Mouse (Mus musculus) thymus, adult 2 months (tissue): ENCODE measurements at regions not wholly inside any gene's neighbourhood (a gene's known extent, or its start where the extent isn't known, plus 50 kb on each side); places are given as distances from the start of the nearest gene placed in this dataset.
A peak's percentile ranks its signal among the peaks of the same experiment; 100 is the strongest.
"Not testable (repeated sequence)": the region's sequence is repeated elsewhere in the genome, so short reads cannot be mapped to it uniquely, and the experiment has no call there.

Experiments
- DNase-seq: peaks from one replicate; pipeline ENCODE4 v3.0.0; 2021
- H3K27ac ChIP-seq: fragments of 200-500 bp; 2 replicates; pipeline ENCODE4 v1.5.1; 2012; ENCODE audit warnings: low read length, control low read depth; ENCODE audit not compliant: control insufficient read depth, insufficient read depth
- H3K27me3 ChIP-seq: fragments of 200-500 bp; 2 replicates; pipeline ENCODE4 v1.6.1; 2012; ENCODE audit warnings: mild to moderate bottlenecking, low read length, moderate library complexity, mixed read lengths; ENCODE audit not compliant: control insufficient read depth, insufficient read depth
- H3K36me3 ChIP-seq: fragments of 200-500 bp; 2 replicates; pipeline ENCODE4 v1.6.1; 2012; ENCODE audit warnings: mild to moderate bottlenecking, low read length, moderate library complexity; ENCODE audit not compliant: control insufficient read depth, insufficient read depth
- H3K4me1 ChIP-seq: fragments of 200-500 bp; replicated peaks from 2 replicates; pipeline ENCODE4 v1.6.1; 2012; ENCODE audit warnings: low read length; ENCODE audit not compliant: control insufficient read depth, insufficient read depth
- H3K4me3 ChIP-seq: fragments of 200-500 bp; 2 replicates; pipeline ENCODE4 v1.5.1; 2012; ENCODE audit warnings: mild to moderate bottlenecking, low read length, control low read depth, moderate library complexity; ENCODE audit not compliant: control insufficient read depth, insufficient read depth
- CTCF ChIP-seq: fragments of 200-500 bp; IDR thresholded peaks from 2 replicates; pipeline ENCODE4 v1.5.1; 2012; ENCODE audit warnings: mild to moderate bottlenecking, control low read depth, low read length, moderate library complexity, borderline replicate concordance; ENCODE audit not compliant: control insufficient read depth, poor library complexity, insufficient read depth; ENCODE audit errors: extremely low read depth
- POLR2A ChIP-seq: fragments of 200-500 bp; IDR thresholded peaks from 2 replicates; pipeline ENCODE4 v1.6.1; 2012; ENCODE audit warnings: mild to moderate bottlenecking, low read length, control low read depth, moderate library complexity; ENCODE audit not compliant: control insufficient read depth, poor library complexity, insufficient read depth; ENCODE audit errors: extremely low read depth
- WGBS: fragments of 180-500 bp; shearing (Covaris S2); methylation state at CpG from one replicate; pipeline ENCODE4 v1.1.7; 2018; 5-methylcytosine and 5-hydroxymethylcytosine counted together

- Histone ChIP-seq H3K27ac (no peak overlapping the region), H3K4me1 (no peaks in the 10 kb centered on the region), H3K4me3 (peak overlapping the region; percentile 51; the same call in 1 of the 2 replicates), H3K36me3 (no peaks in the 10 kb centered on the region), H3K27me3 (no peaks in the 10 kb centered on the region)
- TF ChIP-seq POLR2A (no peak), CTCF (no peak)
- 71% methylated on average over 14 of the region's 14 CpGs for WGBS
- DNase-seq, result no peak
These were observed 2591.1 kb downstream of the Gm37988 start for GRCm38 (mm10) chr1:7398678-7399218.

DNA sequence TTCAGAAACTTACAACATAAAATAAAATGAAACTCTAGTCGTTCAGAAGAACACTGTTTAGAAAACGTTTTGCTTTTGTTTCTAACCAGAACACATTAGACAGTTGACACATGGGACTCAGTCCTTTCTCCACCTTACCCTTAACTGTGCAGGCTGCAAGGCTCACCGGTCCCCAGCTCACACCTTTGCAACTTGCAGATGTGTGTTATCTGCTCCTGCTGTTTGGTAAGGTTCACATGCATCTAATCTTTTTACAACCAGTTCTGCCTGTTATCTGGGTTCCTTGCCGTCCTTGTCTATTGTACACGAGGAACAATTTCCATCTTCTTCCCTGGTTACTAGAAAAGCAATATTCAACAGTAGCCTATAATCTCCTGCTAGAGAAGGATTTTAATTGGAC lies 2598.0 kb downstream of the Gm37988 start:
- not testable (repeated sequence) for H3K4me3 ChIP-seq, H3K4me1 ChIP-seq, H3K27ac ChIP-seq, H3K27me3 ChIP-seq, DNase-seq, H3K36me3 ChIP-seq
- WGBS, result 84% methylated on average over 5 of the region's 5 CpGs

DNA sequence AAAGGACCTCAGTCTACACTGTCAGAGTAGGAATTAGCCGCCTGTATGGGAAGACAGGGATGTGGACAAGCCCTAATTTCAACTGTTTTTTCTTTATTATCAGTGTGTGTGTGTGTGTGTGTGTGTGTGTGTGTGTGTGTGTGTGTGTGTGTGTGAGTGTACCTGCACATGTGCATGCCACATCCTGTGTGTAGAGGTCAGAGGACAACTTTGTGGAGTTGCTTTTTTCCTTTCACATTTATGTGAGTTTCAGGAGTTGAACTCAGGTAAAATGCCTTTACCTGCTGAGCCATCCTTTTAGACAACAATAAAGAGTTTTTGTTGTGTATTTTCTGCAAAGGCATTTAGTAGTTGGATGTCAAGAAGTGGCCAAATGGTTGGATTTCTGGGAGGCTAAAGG lies 2606.8 kb downstream of the Gm37988 start:
- DNase-seq, result no peak
- H3K4me1 ChIP-seq, result no peaks in the 10 kb centered on the region
- WGBS, result 100% methylated on average over 1 of the region's 1 CpGs
- H3K27me3 ChIP-seq, result no peaks in the 10 kb centered on the region
- no peaks in the 10 kb centered on the region for H3K36me3 ChIP-seq
- TF ChIP-seq POLR2A (no peak), CTCF (no peak)
- H3K4me3 ChIP-seq, result no peak overlapping the region
- H3K27ac ChIP-seq, result no peak overlapping the region

- no peak overlapping the region for H3K27ac ChIP-seq
- 97% methylated on average over 3 of the region's 3 CpGs for WGBS
- no peak for TF ChIP-seq CTCF
- H3K4me3 ChIP-seq, result no peak overlapping the region
- H3K27me3 ChIP-seq, result no peaks in the 10 kb centered on the region
- no peaks in the 10 kb centered on the region for H3K36me3 ChIP-seq
- DNase-seq, result no peak
- H3K4me1 ChIP-seq, result no peaks in the 10 kb centered on the region
These were observed 2644.0 kb downstream of the Gm37988 start for GRCm38 (mm10) chr1:7451660-7452155.

GRCm38 (mm10) chr1:7454931-7455330 lies 2647.2 kb downstream of the Gm37988 start:
- Histone ChIP-seq H3K36me3 (no peaks in the 10 kb centered on the region), H3K27me3 (no peaks in the 10 kb centered on the region), H3K4me1 (no peaks in the 10 kb centered on the region), H3K4me3 (no peak overlapping the region), H3K27ac (no peak overlapping the region)
- WGBS, result 21% methylated on average over 2 of the region's 2 CpGs
- DNase-seq, result no peak
- TF ChIP-seq POLR2A (no peak), CTCF (no peak)

DNA sequence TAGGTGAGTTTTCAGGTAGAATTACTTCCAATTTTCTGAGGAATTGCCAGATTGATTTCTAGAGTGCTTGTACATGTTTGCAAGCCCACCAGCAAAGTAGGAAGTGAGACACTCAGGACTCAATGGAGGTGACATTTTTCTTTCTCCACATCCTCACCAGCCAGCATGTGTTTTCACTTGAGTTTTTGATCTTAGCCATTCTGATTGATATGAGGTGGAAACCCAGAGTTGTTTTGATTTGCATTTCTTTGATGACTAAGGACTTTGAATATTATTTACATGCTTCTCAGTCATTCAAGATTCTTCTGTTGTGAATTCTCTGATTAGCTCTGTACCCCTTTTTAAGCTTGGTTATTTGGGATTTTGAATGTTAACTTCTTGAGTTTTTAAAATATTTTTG lies 2650.2 kb downstream of the Gm37988 start:
- no peak for DNase-seq
- Histone ChIP-seq H3K27me3 (no peaks in the 10 kb centered on the region), H3K4me1 (no peaks in the 10 kb centered on the region), H3K27ac (no peak overlapping the region), H3K36me3 (no peaks in the 10 kb centered on the region), H3K4me3 (no peak overlapping the region)
- TF ChIP-seq CTCF (no peak), POLR2A (no peak)

DNA sequence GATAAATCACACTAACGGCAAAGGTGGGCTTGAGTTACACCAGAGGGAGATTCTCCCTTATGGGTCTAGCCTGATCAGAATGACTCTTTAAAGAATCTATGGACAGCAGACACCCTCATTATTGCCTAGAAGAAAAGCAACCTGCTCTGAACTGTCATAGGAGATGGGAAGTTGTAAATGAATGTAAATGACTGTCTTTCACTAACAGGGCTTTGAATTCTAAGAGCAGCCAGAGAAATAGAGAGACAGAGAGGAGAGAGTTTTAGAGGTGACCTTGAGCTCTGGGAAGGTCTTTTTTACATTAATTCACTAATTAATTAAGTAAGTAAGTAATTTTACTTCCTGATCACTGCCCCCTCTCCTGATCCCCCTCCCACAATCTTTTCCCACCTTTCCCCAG lies 2686.4 kb downstream of the Gm37988 start:
- Histone ChIP-seq H3K27ac (no peak overlapping the region), H3K36me3 (no peaks in the 10 kb centered on the region), H3K27me3 (no peaks in the 10 kb centered on the region), H3K4me1 (no peaks in the 10 kb centered on the region), H3K4me3 (no peak overlapping the region)
- TF ChIP-seq CTCF (no peak), POLR2A (no peak)
- WGBS, result 96% methylated on average over 1 of the region's 1 CpGs
- DNase-seq, result no peak

- no peaks in the 10 kb centered on the region for H3K27me3 ChIP-seq
- H3K27ac ChIP-seq, result no peak overlapping the region
- no peaks in the 10 kb centered on the region for H3K4me1 ChIP-seq
- TF ChIP-seq CTCF, result no peak
- no peak for TF ChIP-seq POLR2A
- H3K4me3 ChIP-seq, result no peak overlapping the region
- no peak for DNase-seq
- no peaks in the 10 kb centered on the region for H3K36me3 ChIP-seq
- 88% methylated on average over 6 of the region's 6 CpGs for WGBS
These were observed 2691.3 kb downstream of the Gm37988 start for GRCm38 (mm10) chr1:7499042-7499441.
